Mouse (Mus musculus) myocyte (in vitro differentiated cells): Measurements from ENCODE around the gene Actl6a. TPM values are rescaled to one million over a fixed set of nuclear protein-coding genes. Genes with fewer than 3 reads are reported as not detected.

ENCODE experiments used
- H3K27me3 ChIP-seq: one replicate; pipeline ENCODE4 v1.6.1; 2011; ENCODE audit not compliant: control insufficient read depth, insufficient read depth, insufficient read length
- H3K36me3 ChIP-seq: one replicate; pipeline ENCODE4 v1.6.1; 2011; ENCODE audit not compliant: control insufficient read depth, insufficient read depth
- H3K4me2 ChIP-seq: one replicate; pipeline ENCODE4 v1.6.1; 2011; ENCODE audit warnings: low read depth, control low read depth
- H3K4me3 ChIP-seq: one replicate; pipeline ENCODE4 v1.5.1; 2011; ENCODE audit warnings: mild to moderate bottlenecking, control low read depth, moderate library complexity
- H3K79me2 ChIP-seq: one replicate; pipeline ENCODE4 v1.6.1; 2011; ENCODE audit not compliant: control insufficient read depth, insufficient read depth
- H3ac ChIP-seq: one replicate; pipeline ENCODE4 v1.6.1; 2011; ENCODE audit not compliant: control insufficient read depth, insufficient read length
- CEBPB ChIP-seq: IDR thresholded peaks from 2 replicates; pipeline ENCODE4 v1.6.1; 2011; ENCODE audit warnings: mild to moderate bottlenecking, moderate library complexity; ENCODE audit not compliant: poor library complexity, insufficient read depth, severe bottlenecking
- E2F4 ChIP-seq: IDR thresholded peaks from one replicate; pipeline ENCODE4 v1.6.1; 2011; ENCODE audit warnings: mild to moderate bottlenecking, control low read depth, moderate library complexity; ENCODE audit not compliant: insufficient read depth
- MAX ChIP-seq: IDR thresholded peaks from one replicate; pipeline ENCODE4 v1.6.1; 2011; ENCODE audit warnings: low read depth, mild to moderate bottlenecking, control low read depth
- MYOD1 ChIP-seq, 3 experiments: IDR thresholded peaks; one replicate each; pipeline ENCODE4 v1.6.1; 2011; ENCODE audit warnings: control low read depth in 2 of 3, low read depth in 2 of 3, mild to moderate bottlenecking in 2 of 3, moderate library complexity in 1 of 3; ENCODE audit not compliant: insufficient read length in 2 of 3, control insufficient read depth in 1 of 3
- MYOG ChIP-seq, 3 experiments: IDR thresholded peaks; one replicate each; pipeline ENCODE4 v1.6.1; 2011; ENCODE audit warnings: control low read depth in 2 of 3, low read depth in 2 of 3, mild to moderate bottlenecking in 2 of 3; ENCODE audit not compliant: insufficient read length in 2 of 3, control insufficient read depth in 1 of 3, insufficient read depth in 1 of 3
- POLR2A ChIP-seq: IDR thresholded peaks from one replicate; pipeline ENCODE4 v1.6.1; 2011; ENCODE audit warnings: low read depth, mild to moderate bottlenecking, control low read depth, moderate library complexity; ENCODE audit not compliant: insufficient read length
- POLR2AphosphoS2 ChIP-seq: IDR thresholded peaks from one replicate; pipeline ENCODE4 v1.6.1; 2011; ENCODE audit warnings: low read depth, control low read depth; ENCODE audit not compliant: insufficient read length
- REST ChIP-seq: IDR thresholded peaks from one replicate; pipeline ENCODE4 v1.6.1; 2011; ENCODE audit warnings: mild to moderate bottlenecking, control low read depth, moderate library complexity; ENCODE audit not compliant: insufficient read depth, insufficient read length
- SRF ChIP-seq: IDR thresholded peaks from one replicate; pipeline ENCODE4 v1.6.1; 2011; ENCODE audit warnings: low read depth; ENCODE audit not compliant: control insufficient read depth, insufficient read length
- TCF12 ChIP-seq: IDR thresholded peaks from one replicate; pipeline ENCODE4 v1.6.1; 2011; ENCODE audit warnings: mild to moderate bottlenecking, control low read depth; ENCODE audit not compliant: poor library complexity, insufficient read depth, severe bottlenecking
- TCF3 ChIP-seq: IDR thresholded peaks from one replicate; pipeline ENCODE4 v1.6.1; 2011; ENCODE audit warnings: low read depth, control low read depth; ENCODE audit not compliant: insufficient read length
- USF1 ChIP-seq: IDR thresholded peaks from one replicate; pipeline ENCODE4 v1.6.1; 2011; ENCODE audit warnings: low read depth, mild to moderate bottlenecking, control low read depth, moderate library complexity
- polyA plus RNA-seq: library from polyadenylated mRNA; unstranded; fragments of >200 nt; fragmentation: generic; extraction: Trizol; gene quantifications from one replicate; pipeline ENCODE4 v1.2.1, GENCODE M21; 2012; ENCODE audit warnings: missing spikeins

Actl6a gene
- polyA plus RNA-seq, 1 experiment: 47.0 TPM

DNA sequence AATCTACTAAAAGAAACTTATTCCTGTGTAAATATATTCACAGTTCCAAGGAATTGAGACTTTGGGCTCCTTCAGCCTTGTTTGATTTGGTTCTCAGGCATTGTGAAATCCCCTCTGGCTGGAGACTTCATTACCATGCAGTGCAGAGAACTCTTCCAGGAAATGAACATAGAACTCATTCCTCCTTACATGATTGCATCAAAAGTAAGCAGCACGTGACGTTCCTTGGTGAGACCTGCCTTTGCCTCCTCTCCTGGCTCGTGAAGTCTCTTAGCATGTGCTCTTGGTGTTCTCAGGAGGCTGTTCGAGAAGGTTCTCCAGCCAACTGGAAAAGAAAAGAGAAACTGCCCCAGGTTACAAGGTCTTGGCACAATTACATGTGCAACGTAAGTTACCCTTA lies 12.2 kb downstream of the Actl6a start:
- H3ac ChIP-seq: no peak overlapping the region
- no peak overlapping the region for H3K4me2 ChIP-seq
- H3K79me2 ChIP-seq: no peaks in the 10 kb centered on the region
- H3K4me3 ChIP-seq: no peak overlapping the region
- no peaks in the 10 kb centered on the region for H3K27me3 ChIP-seq
- H3K36me3 ChIP-seq: peaks cover 67% of the 10 kb centered on the region
- TF ChIP-seq MAX (no peak), MYOD1 (IDR thresholded peaks at IDR 0.05; ENCODE audit: control insufficient read depth in 1 of 3, insufficient read length in 2 of 3, low read depth in 2 of 3) (no peak), MYOG (IDR thresholded peaks at IDR 0.05; ENCODE audit: control insufficient read depth in 1 of 3, insufficient read depth in 1 of 3, insufficient read length in 2 of 3, low read depth in 2 of 3) (no peak), POLR2A (no peak), USF1 (no peak), TCF12 (no peak), CEBPB (no peak)

DNA sequence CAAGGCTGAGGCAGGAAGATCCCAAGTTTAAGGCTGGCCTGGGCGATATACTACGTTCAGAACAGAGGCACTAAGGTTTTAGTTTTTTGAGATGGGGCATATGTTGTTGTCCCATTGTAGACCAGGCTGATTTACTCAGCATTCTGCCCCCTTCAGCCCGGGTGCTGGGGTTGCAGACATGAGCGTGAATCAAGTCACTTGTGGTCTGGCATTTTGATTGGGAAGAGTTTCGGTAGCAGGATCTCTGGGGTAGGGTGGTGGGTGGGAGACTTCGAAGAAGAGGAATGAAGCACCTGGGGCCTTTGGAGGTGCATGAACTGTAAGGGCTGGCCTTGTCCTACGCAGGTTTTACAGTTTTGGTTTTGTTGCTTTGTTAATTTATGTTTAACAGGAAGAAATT lies 18.1 kb downstream of the Actl6a start:
- Histone ChIP-seq H3K4me3 (no peak overlapping the region), H3K27me3 (no peaks in the 10 kb centered on the region), H3K36me3 (peaks cover 70% of the 10 kb centered on the region), H3ac (no peak overlapping the region), H3K79me2 (no peaks in the 10 kb centered on the region), H3K4me2 (no peak overlapping the region)
- no peak for TF ChIP-seq TCF3
- no peak for TF ChIP-seq TCF12
- no peak for TF ChIP-seq POLR2A
- no peak for TF ChIP-seq MYOG (IDR thresholded peaks at IDR 0.05; ENCODE audit: control insufficient read depth in 1 of 3, insufficient read depth in 1 of 3, insufficient read length in 2 of 3, low read depth in 2 of 3)
- no peak for TF ChIP-seq MYOD1 (IDR thresholded peaks at IDR 0.05; ENCODE audit: control insufficient read depth in 1 of 3, insufficient read length in 2 of 3, low read depth in 2 of 3)
- no peak for TF ChIP-seq E2F4
- TF ChIP-seq USF1: no peak
- TF ChIP-seq CEBPB: no peak
- no peak for TF ChIP-seq REST
- no peak for TF ChIP-seq POLR2AphosphoS2
- no peak for TF ChIP-seq SRF

DNA sequence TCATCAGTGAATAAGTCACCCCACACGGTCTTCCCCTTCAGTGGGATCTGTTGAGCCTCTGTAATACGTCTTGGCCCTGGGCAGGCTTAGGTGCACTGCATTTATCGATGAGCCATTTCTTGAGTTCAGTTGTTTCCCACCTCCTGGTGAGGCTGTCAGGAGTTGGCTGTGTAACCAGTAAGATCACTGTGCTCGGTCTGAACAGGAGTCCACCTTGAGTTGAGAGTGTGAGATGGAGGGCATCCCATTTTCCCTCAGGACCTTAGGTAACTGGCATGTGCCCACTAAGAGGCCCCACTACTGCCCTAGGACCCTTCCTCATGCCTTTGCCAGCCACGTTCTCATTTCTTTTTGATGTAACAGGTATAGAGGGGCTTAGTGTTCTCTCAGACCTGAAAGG lies 19.9 kb downstream of the Actl6a start:
- no peaks in the 10 kb centered on the region for H3K27me3 ChIP-seq
- H3K4me3 ChIP-seq: no peak overlapping the region
- no peak for TF ChIP-seq E2F4
- peaks cover 62% of the 10 kb centered on the region for H3K36me3 ChIP-seq
- H3ac ChIP-seq: no peak overlapping the region
- H3K79me2 ChIP-seq: no peaks in the 10 kb centered on the region
- H3K4me2 ChIP-seq: no peak overlapping the region

DNA sequence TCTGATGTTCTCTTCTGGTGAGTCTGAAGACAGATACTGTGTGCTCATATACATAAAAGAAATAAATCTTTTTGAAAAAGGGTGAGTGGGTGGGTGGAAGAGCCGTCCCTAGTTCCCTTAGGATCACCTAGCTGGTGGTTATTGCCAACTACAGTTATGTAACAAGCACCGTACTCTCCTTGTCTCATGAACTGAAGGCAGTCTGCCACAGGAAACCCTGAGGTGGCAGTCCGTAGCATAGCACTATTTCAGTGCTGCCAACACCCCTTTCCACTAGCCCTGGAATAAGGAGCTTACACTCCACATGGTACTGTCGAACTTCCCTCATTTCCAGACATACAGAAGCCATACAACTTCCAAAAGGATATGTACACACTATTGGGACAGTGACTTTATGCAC lies 21.8 kb downstream of the Actl6a start:
- no peak overlapping the region for H3K4me3 ChIP-seq
- no peak overlapping the region for H3ac ChIP-seq
- H3K27me3 ChIP-seq: no peaks in the 10 kb centered on the region
- TF ChIP-seq POLR2A (no peak), MYOG (IDR thresholded peaks at IDR 0.05; ENCODE audit: control insufficient read depth in 1 of 3, insufficient read depth in 1 of 3, insufficient read length in 2 of 3, low read depth in 2 of 3) (no peak), TCF3 (no peak), CEBPB (no peak), E2F4 (no peak), SRF (no peak), MYOD1 (IDR thresholded peaks at IDR 0.05; ENCODE audit: control insufficient read depth in 1 of 3, insufficient read length in 2 of 3, low read depth in 2 of 3) (no peak), USF1 (no peak), MAX (no peak), POLR2AphosphoS2 (no peak), REST (no peak), TCF12 (no peak)
- H3K79me2 ChIP-seq: no peaks in the 10 kb centered on the region
- no peak overlapping the region for H3K4me2 ChIP-seq
- peaks cover 59% of the 10 kb centered on the region for H3K36me3 ChIP-seq

DNA sequence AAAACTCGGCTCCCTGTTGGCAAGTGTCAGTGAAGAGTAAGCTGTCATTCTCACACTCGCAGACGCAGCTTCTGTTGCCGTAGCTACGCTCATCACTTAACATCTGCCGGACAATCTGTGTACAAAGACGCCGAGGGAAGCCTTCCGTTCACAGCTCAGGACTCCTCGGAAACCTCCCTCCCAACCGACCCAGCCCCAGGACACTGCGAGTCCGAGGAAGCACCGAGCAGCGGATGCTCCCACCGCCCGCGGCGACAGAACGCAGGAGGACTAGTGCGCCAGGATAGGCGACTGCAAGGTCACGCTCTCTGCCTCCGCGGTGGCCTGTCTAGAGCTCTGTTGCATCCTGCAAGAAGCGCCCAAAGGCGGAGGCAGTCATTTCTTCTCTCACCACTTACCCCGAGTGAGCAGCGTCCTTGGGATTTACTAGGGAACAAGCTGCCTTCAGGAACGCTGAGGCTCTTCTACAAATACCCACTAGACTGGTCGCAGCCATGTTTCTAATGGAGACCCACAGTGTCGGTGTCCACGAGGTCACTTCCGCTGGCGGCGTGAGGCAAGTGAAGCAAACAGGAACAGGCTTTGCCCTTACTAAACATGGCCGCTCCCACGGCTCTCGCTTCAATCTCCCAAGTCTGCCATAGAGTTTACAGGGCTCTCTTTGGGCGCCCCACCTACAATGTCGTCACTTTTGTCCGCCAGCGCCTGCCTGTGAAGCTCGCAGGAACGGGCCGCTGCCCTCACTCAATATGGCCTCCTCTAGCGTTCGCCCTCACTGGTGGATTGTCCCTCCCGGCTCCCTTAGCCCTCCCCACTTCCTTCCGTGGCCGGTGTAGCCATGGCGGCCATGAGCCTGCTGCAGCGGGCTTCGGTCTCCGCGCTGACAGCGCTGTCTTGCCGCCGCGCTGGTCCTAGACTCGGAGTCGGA lies 30.4 kb downstream of the Actl6a start, which contains the start of gene Ndufb5:
TSS of gene Ndufb5 (plus strand) at position 747 of the 928 bp plus-strand sequence.
- Histone ChIP-seq H3K4me2 (peak within 1 kb of the TSS; percentile 95), H3K4me3 (peak within 1 kb of the TSS; percentile 74), H3ac (peak within 1 kb of the TSS; percentile 81), H3K36me3 (peaks cover 14% of the 10 kb centered on the region), H3K27me3 (no peaks in the 10 kb centered on the region), H3K79me2 (peaks cover 63% of the 10 kb centered on the region)
- TF ChIP-seq POLR2A (peak; percentile 92), CEBPB (no peak), SRF (peak; percentile 66), MYOG (IDR thresholded peaks at IDR 0.05; ENCODE audit: control insufficient read depth in 1 of 3, insufficient read depth in 1 of 3, insufficient read length in 2 of 3, low read depth in 2 of 3) (peak in 1 of 3 experiments; percentile 30), MYOD1 (IDR thresholded peaks at IDR 0.05; ENCODE audit: control insufficient read depth in 1 of 3, insufficient read length in 2 of 3, low read depth in 2 of 3) (peak in 1 of 3 experiments; percentile 6), POLR2AphosphoS2 (peak; percentile 82), E2F4 (no peak)
